10 mouse cellular contexts compared by ENCODE assay signal in genomic region chr2:94177294-94177693, GRCm38 (mm10). TPM values are rescaled to one million over a fixed set of nuclear protein-coding genes. Genes with fewer than 3 reads are reported as not detected.
DNase-seq lines count a peak whose midpoint lies in the region; ATAC-seq and TF ChIP-seq lines count a peak whose summit lies in the region.
"Had no signal": no experiment of that assay in that cellular context is flagged by ENCODE, and none has a peak within 500 bp of the region (broad histone marks: within the 10 kb centered on the region; RNA-seq: fewer than 3 reads in every experiment).

No protein-coding gene starts in this region.

- no peak for DNase-seq in heart, postnatal 36 days
- no peak for DNase-seq in stomach, postnatal 0 days (ENCODE audit: low spot score)
- DNase-seq in liver, postnatal 0 days = no peak
- no peak for DNase-seq in c-Kit-positive CD71-positive TER-119-positive erythroid progenitor cells, embryonic 14.5 days (ENCODE audit: low spot score)
- no peak for DNase-seq in right cerebral cortex, adult 2 months (ENCODE audit: low spot score in 2 of 2)
- DNase-seq: cerebellum, adult 11 months; layer of hippocampus, postnatal 36 days had no signal

- no peaks in the 10 kb centered on the region for H3K36me3 ChIP-seq in heart, embryonic 11.5 days (ENCODE audit: control insufficient read depth, insufficient read depth, low read length)
- H3K36me3 ChIP-seq in stomach, embryonic 14.5 days (ENCODE audit: control insufficient read depth, insufficient read depth, low read length) = no peaks in the 10 kb centered on the region
- H3K36me3 ChIP-seq in stomach, postnatal 0 days (ENCODE audit: control insufficient read depth, insufficient read depth, low read length) = no peaks in the 10 kb centered on the region
- no peaks in the 10 kb centered on the region for H3K36me3 ChIP-seq in liver, postnatal 0 days (replicated peaks; ENCODE audit: insufficient read depth, low read length)

- H3K9me3 ChIP-seq in heart, embryonic 11.5 days (replicated peaks; ENCODE audit: control insufficient read depth, low read length) = no peaks in the 10 kb centered on the region
- H3K9me3 ChIP-seq in stomach, embryonic 14.5 days (ENCODE audit: control insufficient read depth, low read depth, low read length) = no peaks in the 10 kb centered on the region
- H3K9me3 ChIP-seq in stomach, postnatal 0 days (ENCODE audit: control insufficient read depth, low read length) = no peaks in the 10 kb centered on the region
- H3K9me3 ChIP-seq in liver, postnatal 0 days (ENCODE audit: low read length) = no peaks in the 10 kb centered on the region

- H3K27ac ChIP-seq in heart, embryonic 11.5 days (ENCODE audit: low read depth, low read length) = no peak overlapping the region
- H3K27ac ChIP-seq in stomach, embryonic 14.5 days (ENCODE audit: low read length) = no peak overlapping the region
- no peak overlapping the region for H3K27ac ChIP-seq in stomach, postnatal 0 days (replicated peaks)
- peak overlapping the region; percentile 98 for H3K27ac ChIP-seq in liver, postnatal 0 days (ENCODE audit: low read depth)

- H3K4me1 ChIP-seq in heart, embryonic 11.5 days (ENCODE audit: control insufficient read depth, insufficient read depth, low read length) = peaks cover 12% of the 10 kb centered on the region
- 0 out of 2 replicates have a peak, but pooled peaks cover 10% of the 10 kb centered on the region for H3K4me1 ChIP-seq in stomach, embryonic 14.5 days (ENCODE audit: control insufficient read depth, insufficient read depth, low read length)
- H3K4me1 ChIP-seq in stomach, postnatal 0 days (replicated peaks; ENCODE audit: control insufficient read depth, insufficient read depth) = peaks cover 3% of the 10 kb centered on the region; the same call in 1 of the 2 replicates
- H3K4me1 ChIP-seq in liver, postnatal 0 days (ENCODE audit: insufficient read depth) = peaks cover 9% of the 10 kb centered on the region; the same call in 1 of the 2 replicates

- peak overlapping the region; percentile 92; the same call in 1 of the 2 replicates for H3K4me2 ChIP-seq in heart, embryonic 11.5 days
- peak overlapping the region; percentile 80; the same call in 1 of the 2 replicates for H3K4me2 ChIP-seq in stomach, embryonic 14.5 days (replicated peaks; ENCODE audit: low read depth, low read length)
- H3K4me2 ChIP-seq in stomach, postnatal 0 days (replicated peaks; ENCODE audit: low read depth) = no peak overlapping the region; the same call in 1 of the 2 replicates
- H3K4me2 ChIP-seq in liver, postnatal 0 days (ENCODE audit: low read depth, low read length) = peak overlapping the region; percentile 81

- intact Hi-C loops in heart, postnatal 36 days (cut with DNase I) = loop anchor here (10.0 kb wide), 1 partner anchor 258 kb away; the partner anchor contains the start of gene Api5

- no peak overlapping the region for H3K9ac ChIP-seq in heart, embryonic 11.5 days (ENCODE audit: low read depth, low read length)
- no peak overlapping the region for H3K9ac ChIP-seq in stomach, embryonic 14.5 days (replicated peaks; ENCODE audit: low read depth, low read length)
- H3K9ac ChIP-seq in stomach, postnatal 0 days (ENCODE audit: low read length) = no peak overlapping the region
- H3K9ac ChIP-seq in liver, postnatal 0 days (replicated peaks) = peak overlapping the region; percentile 23

- H3K27me3 ChIP-seq in heart, embryonic 11.5 days (ENCODE audit: control insufficient read depth, insufficient read depth, low read length) = no peaks in the 10 kb centered on the region
- no peaks in the 10 kb centered on the region for H3K27me3 ChIP-seq in stomach, embryonic 14.5 days (ENCODE audit: control insufficient read depth, insufficient read depth, low read length)
- no peaks in the 10 kb centered on the region for H3K27me3 ChIP-seq in stomach, postnatal 0 days (ENCODE audit: control insufficient read depth, insufficient read depth, low read length)
- H3K27me3 ChIP-seq in liver, postnatal 0 days (ENCODE audit: insufficient read depth, low read length) = no peaks in the 10 kb centered on the region

- no peak overlapping the region for H3K4me3 ChIP-seq in heart, embryonic 11.5 days (ENCODE audit: low read depth, low read length)
- 0 out of 2 replicates have a peak overlapping the region, but pooled peaks have one; percentile 99 for H3K4me3 ChIP-seq in stomach, embryonic 14.5 days (ENCODE audit: low read depth, low read length)
- H3K4me3 ChIP-seq in stomach, postnatal 0 days (ENCODE audit: low read depth, low read length) = no peak overlapping the region
- peak overlapping the region; percentile 78 for H3K4me3 ChIP-seq in liver, postnatal 0 days (ENCODE audit: low read depth, low read length)

- ATAC-seq in heart, embryonic 11.5 days (replicated peaks; ENCODE audit: insufficient number of reproducible peaks, low FRiP score, low TSS enrichment) = no peak
- no peak for ATAC-seq in stomach, embryonic 14.5 days (ENCODE audit: insufficient number of reproducible peaks, insufficient read depth, low FRiP score, low read depth)
- ATAC-seq in stomach, postnatal 0 days (ENCODE audit: low FRiP score, low TSS enrichment) = no peak
- ATAC-seq in liver, postnatal 0 days = peak; percentile 71
- no peak for ATAC-seq in cerebellum, adult (ENCODE audit: insufficient number of reproducible peaks, low FRiP score, low TSS enrichment)

- no peak for TF ChIP-seq CTCF in stomach, postnatal 0 days (IDR thresholded peaks at IDR 0.05; ENCODE audit: low read depth)
- no peak for TF ChIP-seq CTCF in liver, postnatal 0 days (IDR thresholded peaks at IDR 0.05; ENCODE audit: low read depth)

- 80% methylated on average over 6 of the region's 6 CpGs for WGBS in heart, embryonic 11.5 days (ENCODE audit: insufficient replicate concordance)
- WGBS in stomach, embryonic 14.5 days = 74% methylated on average over 6 of the region's 6 CpGs
- WGBS in stomach, postnatal 0 days = 70% methylated on average over 6 of the region's 6 CpGs
- 68% methylated on average over 6 of the region's 6 CpGs for WGBS in liver, postnatal 0 days (ENCODE audit: insufficient replicate concordance)

- no peak for TF ChIP-seq EP300 in stomach, postnatal 0 days (optimal IDR thresholded peaks at IDR 0.05)
- TF ChIP-seq EP300 in liver, postnatal 0 days (IDR thresholded peaks at IDR 0.05; ENCODE audit: low read depth) = 0 out of 2 replicates have a peak, but pooled peaks have one; percentile 28

RNA-seq across cellular contexts. Expression of gene Hsd17b12, which starts 19.5 kb away (rescaled TPM):
- 87.2 and 89.1 TPM in 2 replicates for polyA plus RNA-seq in heart, embryonic 11.5 days (2014; fragmentation: Nextera tagmentation; extraction: Ambion mirVana)
- 10 to 100 TPM; 18.4 to 19.2 TPM for total RNA-seq in heart, postnatal 36 days (2021)
- 120 and 124 TPM in 2 replicates for polyA plus RNA-seq in stomach, embryonic 14.5 days (2014; fragmentation: Nextera tagmentation; extraction: Ambion mirVana)
- 124 and 129 TPM in 2 replicates for polyA plus RNA-seq in stomach, postnatal 0 days (2015; fragmentation: Nextera tagmentation; extraction: Ambion mirVana)
- 61.8 and 70.1 TPM in 2 replicates for polyA plus RNA-seq in liver, postnatal 0 days (2015; fragmentation: Nextera tagmentation; extraction: Ambion mirVana)

Comparison
In these comparisons a context has a peak if more than half of its experiments do, and no peak if none do; other contexts are left out.
1. H3K4me3 ChIP-seq: peak in stomach, embryonic 14.5 days (single experiment) and liver, postnatal 0 days (single experiment); none in heart, embryonic 11.5 days (single experiment) and stomach, postnatal 0 days (single experiment).